Mouse (Mus musculus) layer of hippocampus, adult 11-12 months (tissue): ENCODE data around the gene Plagl1.
"Not testable (repeated sequence)": the region's sequence is repeated elsewhere in the genome, so short reads cannot be mapped to it uniquely, and the experiment has no call there.

Experiments
- DNase-seq: peaks from one replicate; pipeline ENCODE4 v3.0.0; 2022; ENCODE audit warnings: low spot score

Gene Plagl1

DNA sequence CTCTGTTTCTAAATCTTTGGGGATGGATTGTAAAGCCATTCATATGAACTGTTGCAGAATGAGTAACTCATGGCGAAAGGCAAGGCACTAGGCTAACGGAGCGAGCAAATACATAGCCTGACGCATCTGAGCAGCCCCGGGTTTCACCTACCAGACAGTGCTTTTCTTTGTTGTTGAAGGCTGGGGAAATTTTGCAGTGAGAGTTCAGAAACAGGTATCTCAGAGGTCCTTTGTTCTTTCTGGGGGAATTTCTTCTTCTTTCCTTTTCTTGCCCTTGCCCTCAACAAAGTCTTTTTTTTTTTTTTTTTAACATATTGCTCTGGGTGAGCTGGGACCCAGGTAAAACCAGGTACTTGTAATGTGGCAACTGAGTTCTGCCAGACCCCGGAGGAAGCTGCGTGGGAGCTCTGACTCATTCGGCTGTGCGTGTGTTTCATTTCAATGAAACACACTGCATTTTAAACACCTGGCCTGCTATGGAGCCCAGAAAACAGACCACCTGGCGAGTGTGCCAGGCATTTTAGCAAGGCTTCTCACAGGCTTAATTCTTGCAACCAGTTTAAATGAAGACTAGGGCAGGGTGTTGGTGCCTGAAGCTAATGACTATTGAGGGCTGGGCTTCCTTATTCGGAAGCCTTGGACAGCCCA lies at the start of gene Plagl1:
Gene Plagl1 (plus strand): TSS at position 484 of the 648 bp plus-strand sequence.
- peak; percentile 34 for DNase-seq

DNA sequence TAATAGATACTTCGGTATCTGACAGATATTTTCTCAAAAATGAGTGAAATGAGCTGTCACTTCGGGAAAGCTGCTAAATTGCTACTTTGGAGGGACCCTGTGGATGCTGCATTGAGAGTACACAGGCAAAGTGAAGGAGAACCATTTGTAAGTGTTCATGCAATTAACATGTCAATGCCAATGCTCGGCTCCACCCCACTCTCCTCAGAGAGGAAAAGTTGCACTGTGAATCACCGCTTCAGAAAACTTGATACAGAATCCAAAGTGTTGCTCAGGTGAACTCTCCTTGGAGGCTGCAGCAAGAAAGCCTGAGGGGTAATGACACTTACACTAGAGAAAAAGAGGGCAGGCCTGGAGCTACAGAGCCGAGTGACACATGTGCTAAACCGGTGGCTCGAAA lies 46.3 kb upstream of the Plagl1 start:
- no peak for DNase-seq

DNA sequence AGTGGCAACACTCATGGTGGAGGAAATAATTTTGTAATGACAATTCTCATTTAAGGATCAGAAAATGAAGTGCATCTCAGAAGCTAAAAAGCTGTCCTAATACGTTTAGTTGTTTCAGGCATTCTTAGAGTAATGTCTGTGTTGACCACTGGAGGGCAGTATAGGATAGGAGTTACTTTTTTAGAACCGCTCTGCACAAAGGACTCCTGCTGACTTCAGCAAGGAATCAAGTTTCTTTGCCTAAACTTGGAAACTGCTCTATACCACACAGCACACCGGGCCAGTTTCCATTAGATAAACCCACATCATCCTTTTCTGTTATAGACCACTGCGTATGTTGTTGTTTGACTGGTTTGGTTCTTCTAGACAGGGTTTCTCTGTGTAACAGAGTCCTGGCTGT lies 43.7 kb upstream of the Plagl1 start:
- DNase-seq: peak; percentile 83

DNA sequence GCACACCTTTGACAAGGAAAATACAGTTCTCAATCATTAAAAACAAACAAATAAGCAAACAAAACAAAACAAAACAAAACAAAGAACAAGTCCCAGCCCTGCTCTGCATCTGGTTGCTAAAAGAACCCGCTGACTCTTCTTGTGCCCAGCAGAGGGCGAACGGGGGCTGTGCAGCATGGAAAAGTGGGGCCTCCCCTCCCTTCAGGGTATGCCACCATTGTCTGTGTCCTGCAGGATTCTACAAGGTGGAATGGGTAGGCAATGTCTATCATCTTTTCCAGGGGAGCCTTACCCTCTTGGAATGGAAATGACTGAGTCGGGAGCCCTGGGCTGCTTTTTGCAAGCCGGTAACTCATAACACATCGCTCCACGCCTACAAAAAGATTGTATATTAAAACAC lies 41.8 kb upstream of the Plagl1 start:
- DNase-seq: no peak

GRCm38 (mm10) chr10:13019026-13019425 lies 41.3 kb upstream of the Plagl1 start:
- DNase-seq: no peak

DNA sequence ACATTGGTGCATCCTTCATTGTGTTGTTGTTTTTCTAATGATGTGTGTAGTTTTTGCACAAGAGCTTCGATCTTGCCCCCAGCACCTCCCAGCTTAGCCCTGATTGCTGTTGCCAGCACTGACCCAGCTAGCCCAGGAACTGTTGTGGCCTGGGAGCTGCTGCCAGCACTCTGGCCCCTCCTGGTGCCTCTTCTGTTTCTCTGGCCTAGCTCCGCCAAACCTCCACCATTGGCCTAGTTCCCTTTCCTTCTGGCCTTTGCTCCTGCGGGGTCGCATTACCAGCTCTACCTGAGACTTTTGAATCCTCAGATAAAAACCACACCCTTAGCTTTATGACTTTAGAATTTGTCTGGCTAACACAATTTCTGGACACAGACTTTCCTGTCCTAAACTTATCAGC lies 38.2 kb upstream of the Plagl1 start:
- no peak for DNase-seq

DNA sequence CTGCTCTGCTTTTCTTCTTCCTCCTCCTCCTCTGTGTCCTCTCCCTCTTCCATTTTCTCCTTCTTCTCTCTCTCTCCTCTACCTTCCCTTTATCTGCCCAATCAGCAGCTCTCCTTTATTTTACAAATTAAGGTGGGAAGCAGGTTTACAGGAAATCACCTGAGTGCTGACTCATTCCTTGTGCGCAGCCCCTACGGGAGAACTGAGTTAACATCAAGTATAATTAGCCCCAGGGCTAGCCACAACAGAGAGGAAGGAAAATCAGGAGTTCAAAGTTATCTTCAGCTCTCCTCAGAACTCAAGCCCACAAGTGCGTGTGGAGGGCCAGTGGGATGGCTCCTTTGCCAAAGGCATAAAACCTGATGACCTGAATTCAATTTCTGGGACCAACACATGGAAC lies 36.3 kb upstream of the Plagl1 start:
- DNase-seq: not testable (repeated sequence)

DNA sequence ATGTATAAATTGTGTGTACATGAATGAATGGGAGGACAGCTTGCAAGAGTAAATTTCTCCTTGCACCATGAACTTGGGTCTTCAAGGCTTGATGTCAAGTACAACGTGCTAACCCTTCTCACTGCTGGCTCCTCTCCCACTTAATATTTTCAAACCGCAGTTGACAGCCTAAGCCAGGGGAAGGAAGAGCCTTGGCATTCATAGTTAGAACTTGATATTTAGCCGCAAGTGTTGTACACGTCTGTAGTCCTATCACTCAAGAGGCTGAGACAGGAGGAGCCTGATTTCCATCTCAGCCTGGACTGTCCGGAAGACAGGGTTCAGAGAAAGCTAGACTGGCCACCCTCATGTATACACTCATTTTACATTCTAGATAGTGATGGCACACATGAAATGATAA lies 32.6 kb upstream of the Plagl1 start:
- no peak for DNase-seq

DNA sequence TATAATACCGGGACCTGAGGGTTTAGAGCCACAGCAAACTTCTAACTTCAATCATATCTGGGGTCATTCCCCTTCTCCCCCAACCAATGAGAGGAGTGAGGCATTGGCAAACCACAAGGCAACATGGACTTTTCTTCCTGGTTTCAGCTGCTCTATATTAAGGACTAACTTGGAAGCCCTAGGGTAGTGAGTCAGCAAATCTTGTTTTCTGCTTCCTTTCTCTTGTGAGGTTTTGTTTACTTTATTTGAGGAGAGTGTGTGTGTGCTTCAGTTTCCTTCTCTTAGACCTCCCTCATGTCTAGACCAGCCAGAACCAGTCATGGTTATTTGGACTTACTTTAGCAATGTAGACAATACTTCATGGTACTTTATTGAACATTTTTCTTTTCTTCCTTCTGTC lies 32.1 kb upstream of the Plagl1 start:
- no peak for DNase-seq

GRCm38 (mm10) chr10:13029416-13029815 lies 30.9 kb upstream of the Plagl1 start:
- no peak for DNase-seq

DNA sequence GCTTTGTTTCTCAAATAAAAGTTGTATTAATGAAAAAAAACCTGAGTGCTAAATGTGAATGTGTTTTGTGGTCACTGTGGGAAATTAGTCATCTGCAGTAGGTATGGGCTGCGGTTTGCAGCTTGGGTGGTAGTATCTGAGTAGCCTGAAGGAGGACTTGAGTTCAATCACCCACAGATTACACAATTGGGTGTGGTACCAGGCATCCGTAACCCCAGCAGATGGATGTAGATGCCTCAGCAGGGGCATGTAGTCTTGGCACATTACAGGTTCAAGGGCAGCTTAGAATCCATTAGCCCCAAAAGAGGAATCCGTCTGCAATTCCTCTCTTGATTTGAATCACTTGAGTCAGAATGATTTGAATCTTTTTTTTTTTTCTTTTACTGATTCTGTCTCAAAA lies 25.0 kb upstream of the Plagl1 start:
- DNase-seq: no peak

GRCm38 (mm10) chr10:13039637-13040174 lies 20.6 kb upstream of the Plagl1 start:
- DNase-seq: no peak

DNA sequence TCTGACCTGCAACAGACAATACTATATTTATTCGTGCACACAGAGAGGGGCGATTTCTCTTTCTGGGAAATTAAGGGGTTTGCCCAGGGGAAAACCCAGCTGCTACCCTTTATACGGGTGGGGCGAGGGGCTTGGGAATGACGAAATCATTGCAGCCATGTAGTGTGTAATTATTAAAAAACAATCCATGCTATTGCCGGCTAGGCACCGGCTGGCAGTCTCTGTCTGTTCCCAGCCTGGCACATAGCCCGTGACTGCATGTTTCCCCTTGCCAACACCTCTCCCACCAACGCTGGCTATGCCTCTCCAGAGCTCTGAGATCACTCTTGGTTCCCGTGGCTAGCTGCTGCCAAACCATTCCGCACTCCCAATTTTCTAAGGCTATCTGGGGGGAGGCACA lies 15.6 kb upstream of the Plagl1 start:
- DNase-seq: peak; percentile 67

DNA sequence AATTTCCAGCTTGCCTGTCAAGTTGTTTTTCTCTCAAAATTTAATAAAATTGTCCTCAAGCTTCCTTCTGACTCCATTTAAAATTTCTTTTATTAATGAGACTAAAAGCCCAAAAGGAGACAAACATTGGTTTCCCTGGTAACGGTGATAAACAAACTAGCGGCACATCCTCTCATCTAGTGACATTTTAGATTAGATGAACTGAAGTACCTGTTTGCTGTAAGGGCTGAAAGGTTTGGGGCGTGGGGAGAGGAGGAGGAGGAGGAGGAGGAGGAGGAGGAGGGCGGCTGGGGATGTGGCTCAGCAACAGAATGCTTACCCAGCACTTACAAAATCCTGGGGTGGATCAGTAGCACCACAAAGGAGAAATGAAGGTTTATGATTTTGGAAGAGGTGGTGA lies 12.5 kb upstream of the Plagl1 start:
- no peak for DNase-seq

DNA sequence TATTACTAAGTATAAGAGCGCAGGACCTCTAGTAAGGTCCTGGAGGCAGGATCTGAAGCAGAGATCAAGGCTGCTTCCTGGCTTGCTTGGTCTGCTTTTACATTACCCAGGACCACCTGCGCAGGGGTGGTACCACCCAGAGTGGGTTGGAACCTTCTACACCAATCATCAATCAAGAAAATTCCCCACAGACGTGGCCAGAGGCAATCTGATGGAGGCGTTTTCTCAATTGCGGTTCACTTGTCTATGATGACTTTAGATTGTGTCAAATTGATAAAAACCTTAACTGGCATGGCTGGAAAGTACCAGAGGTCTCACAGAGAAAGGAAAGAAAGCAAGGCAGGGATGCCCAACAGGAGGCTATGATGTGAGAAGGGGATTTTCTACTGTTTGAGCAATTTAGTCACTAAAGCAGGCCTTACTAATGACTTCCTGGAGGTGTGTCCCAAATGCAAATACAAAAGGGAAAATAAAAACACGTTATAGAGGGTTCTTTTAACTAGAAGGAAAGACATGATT lies 3.4 kb upstream of the Plagl1 start:
- DNase-seq: no peak

DNA sequence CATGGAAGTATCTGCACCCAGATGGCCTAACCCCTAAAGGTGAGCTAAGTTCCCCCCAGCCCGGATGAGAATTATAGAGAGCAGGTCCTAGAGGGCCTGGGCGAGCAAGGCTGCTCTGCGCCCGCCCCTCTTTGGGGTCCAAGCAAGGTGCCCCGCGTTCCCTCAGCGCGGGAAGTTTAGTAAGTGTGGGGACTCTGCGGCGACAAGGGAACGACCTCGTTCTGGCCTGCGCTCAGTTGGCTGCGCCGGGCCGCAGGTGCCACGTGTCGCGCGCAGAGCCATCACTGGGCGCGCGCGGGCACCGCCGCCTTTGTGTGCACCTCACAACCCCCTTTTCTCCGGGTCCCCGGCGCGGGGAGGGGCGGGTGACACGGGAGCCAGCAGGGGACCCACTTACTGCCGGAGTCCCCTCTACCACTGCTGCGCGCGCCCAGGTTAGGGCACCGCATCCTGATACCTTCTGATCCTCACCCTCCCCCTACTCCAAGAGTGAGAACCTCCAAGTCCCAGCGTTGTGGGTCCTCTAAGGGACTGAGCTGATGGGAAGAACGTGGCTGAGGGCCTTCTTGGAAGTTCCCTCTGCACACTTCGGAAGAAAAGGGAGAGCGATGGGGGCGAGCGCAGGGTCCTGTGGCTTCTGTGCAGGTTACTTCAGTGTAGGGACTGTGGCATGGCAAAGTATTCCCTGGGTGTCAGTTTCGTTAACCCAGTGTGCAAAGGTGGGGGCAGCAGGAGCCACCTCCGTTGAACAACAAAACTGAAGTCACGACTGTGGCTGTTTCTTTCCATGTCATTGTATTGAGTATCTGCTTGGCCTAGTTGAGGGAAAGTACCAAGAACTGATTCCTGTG lies 742 bp downstream of the Plagl1 start:
- no peak for DNase-seq

GRCm38 (mm10) chr10:13062373-13062772 lies 2.1 kb downstream of the Plagl1 start:
- no peak for DNase-seq

DNA sequence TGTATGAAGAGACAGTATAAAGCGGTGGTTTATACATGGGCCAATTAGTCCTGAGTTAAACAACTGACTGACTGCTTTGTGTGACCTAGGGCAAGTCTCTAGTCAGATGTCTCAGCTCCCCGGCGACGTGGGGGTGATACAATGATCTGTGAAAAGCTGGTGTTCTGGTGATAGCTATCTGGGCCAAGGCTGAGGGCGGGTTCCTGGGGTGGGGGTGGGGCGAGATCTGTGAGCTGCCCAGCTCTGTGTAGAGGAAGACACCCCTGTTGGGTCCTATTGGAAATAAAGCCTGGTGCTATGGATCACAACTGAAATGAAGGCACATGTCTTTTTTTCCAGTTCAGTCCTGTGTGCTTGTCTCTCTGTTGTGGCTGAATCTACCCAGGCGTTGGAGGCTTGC lies 3.2 kb downstream of the Plagl1 start:
- no peak for DNase-seq

DNA sequence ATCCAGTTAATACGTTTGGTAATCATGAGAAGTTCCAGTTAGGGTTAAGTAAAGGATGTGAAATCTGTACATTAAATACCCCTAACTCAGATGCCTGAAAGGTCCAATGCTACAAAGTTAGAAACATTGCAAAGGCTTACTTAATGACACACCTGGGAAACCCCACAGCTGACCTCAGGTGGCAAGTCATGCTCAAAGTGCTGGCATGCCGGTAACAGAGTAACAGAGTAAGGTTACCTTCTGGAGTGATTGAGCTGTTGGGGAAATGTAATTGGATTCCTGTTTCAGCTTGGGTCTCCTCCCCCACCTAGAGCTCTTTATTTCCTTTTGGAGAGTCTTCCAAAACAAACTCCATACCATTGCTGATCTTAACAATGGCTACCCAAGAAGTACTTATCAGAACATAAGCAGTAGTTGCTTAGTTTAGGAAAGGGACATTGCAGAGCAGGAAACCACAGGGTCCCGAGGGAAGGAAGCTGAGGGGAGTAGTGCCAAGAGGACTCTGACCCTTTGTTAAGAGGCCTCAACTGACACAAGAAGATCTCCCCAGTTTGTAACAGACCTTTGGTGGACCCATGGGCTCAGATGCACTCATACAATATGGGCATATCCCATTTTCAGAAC lies 4.9 kb downstream of the Plagl1 start:
- DNase-seq: no peak

GRCm38 (mm10) chr10:13071031-13071430 lies 10.7 kb downstream of the Plagl1 start:
- DNase-seq: no peak

DNA sequence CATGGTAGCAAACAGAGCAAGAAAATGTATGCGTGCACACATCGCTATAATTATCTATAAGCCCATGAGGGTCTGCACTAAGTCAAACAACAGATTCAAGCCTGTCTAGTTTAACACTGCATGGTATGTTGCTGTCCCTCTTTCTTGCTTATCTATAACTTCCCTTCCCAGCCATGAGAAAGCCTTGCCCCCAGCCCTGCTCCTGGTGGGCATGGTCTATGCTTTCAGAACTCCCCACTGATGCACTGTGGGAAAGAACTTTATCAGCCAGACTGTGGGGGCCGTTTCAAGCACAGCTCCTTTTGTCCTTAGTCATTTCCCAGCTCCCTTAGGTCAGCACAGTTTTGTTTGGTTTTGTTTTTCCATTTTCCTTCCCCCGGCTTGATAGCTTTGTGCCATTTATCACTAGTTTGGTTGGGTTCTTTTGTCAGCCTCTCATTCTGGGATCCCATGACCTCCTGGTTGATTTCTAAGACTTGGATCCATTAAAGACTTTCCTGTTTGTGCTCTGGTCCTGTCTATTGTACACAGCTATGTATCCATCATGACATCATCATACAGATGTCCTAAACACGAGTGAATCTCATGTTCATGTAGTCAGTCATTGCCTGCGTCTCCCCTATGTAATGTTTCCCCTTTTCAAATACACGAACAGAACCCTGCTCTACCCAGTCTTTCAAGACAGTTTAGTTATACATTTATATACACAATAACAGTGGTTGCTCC lies 16.7 kb downstream of the Plagl1 start:
- DNase-seq: no peak

- DNase-seq: peak; percentile 34
Measured at GRCm38 (mm10) chr10:13082459-13082858, 22.2 kb downstream of the Plagl1 start.
